Mouse (Mus musculus): ENCODE data around the gene Brix1. TPM values are rescaled to one million over a fixed set of nuclear protein-coding genes. Genes with fewer than 3 reads are reported as not detected.

Gene Brix1
- polyA plus RNA-seq, 1 experiment from 2014 or later = 107 TPM

DNA sequence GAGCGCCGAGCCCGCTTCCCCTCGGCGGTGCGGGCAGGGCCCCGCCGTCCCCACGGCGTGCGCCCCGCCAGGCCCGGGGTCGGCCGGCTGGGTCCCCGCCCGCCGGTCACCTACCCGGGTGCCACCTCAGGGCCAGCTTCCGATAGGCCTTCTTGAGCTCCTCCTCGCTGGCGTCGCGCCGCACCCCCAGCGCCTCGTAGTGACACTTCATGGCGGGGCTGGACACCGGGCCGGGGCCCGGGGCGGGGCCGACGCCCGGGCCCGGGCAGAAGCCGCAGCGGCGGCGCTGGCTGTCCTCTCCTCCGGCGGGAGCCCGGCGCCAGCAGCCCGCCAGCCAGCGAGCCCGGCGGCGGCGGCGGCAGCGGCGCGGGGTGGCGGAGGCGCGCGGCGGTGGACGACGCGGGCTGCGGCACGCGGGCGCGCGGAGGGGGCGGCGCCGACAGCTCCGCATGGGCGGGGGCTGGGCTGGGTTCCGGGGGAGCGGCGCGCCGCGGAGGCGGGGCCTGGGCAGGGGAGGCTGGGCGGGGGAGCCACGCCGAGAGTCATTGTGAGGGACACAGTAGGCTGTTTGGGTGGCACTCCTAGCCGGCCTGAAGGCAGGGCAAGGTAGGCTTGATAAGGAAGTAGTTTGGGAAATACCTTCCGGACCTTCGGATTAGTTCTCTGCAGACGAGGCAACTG lies 15.5 kb downstream of the Brix1 start, which contains the start of gene Dnajc21:
Gene Dnajc21 (minus strand): TSS at position 366 of the 681 bp plus-strand sequence.
- peak within 1 kb of the TSS; percentile 66 for H3K27ac ChIP-seq (ENCODE audit: low read length)
- WGBS = under 1% methylated on average over 85 of the region's 87 CpGs

GRCm38 (mm10) chr15:10469641-10470150 lies 16.1 kb downstream of the Brix1 start:
- H3K27me3 ChIP-seq (ENCODE audit: control insufficient read depth, insufficient read depth, low read length) = no peaks in the 10 kb centered on the region
- no peak for ATAC-seq (ENCODE audit: insufficient number of reproducible peaks, insufficient read depth, low FRiP score, low read depth)
- no peaks in the 10 kb centered on the region for H3K9me3 ChIP-seq (ENCODE audit: control insufficient read depth, low read depth, low read length)
- peak overlapping the region; percentile 82 for H3K9ac ChIP-seq (replicated peaks; ENCODE audit: low read depth, low read length)
- peak overlapping the region; percentile 77 for H3K4me3 ChIP-seq (ENCODE audit: low read depth, low read length)
- H3K27ac ChIP-seq (ENCODE audit: low read length) = peak overlapping the region; percentile 66
- H3K36me3 ChIP-seq (ENCODE audit: control insufficient read depth, insufficient read depth, low read length) = no peaks in the 10 kb centered on the region
- 0 out of 2 replicates have a peak, but pooled peaks cover 3% of the 10 kb centered on the region for H3K4me1 ChIP-seq (ENCODE audit: control insufficient read depth, insufficient read depth, low read length)
- WGBS = under 1% methylated on average over 40 of the region's 40 CpGs
- peak overlapping the region; percentile 69 for H3K4me2 ChIP-seq (replicated peaks; ENCODE audit: low read depth, low read length)

More for the DNA sequence above, 15.5 kb downstream of the Brix1 start, which contains the start of gene Dnajc21:
- Histone ChIP-seq H3K27me3 (ENCODE audit: control insufficient read depth, insufficient read depth, low read length) (no peaks in the 10 kb centered on the region), H3K4me2 (replicated peaks; ENCODE audit: low read depth, low read length) (peak within 1 kb of the TSS; percentile 69), H3K4me3 (ENCODE audit: low read depth, low read length) (peak within 1 kb of the TSS; percentile 77), H3K9ac (replicated peaks; ENCODE audit: low read depth, low read length) (peak within 1 kb of the TSS; percentile 82), H3K9me3 (ENCODE audit: control insufficient read depth, low read depth, low read length) (no peaks in the 10 kb centered on the region), H3K36me3 (ENCODE audit: control insufficient read depth, insufficient read depth, low read length) (peaks cover 3% of the 10 kb centered on the region; the same call in 1 of the 2 replicates), H3K4me1 (ENCODE audit: control insufficient read depth, insufficient read depth, low read length) (0 out of 2 replicates have a peak, but pooled peaks cover 3% of the 10 kb centered on the region)
- ATAC-seq (ENCODE audit: insufficient number of reproducible peaks, insufficient read depth, low FRiP score, low read depth) = peak; percentile 96

DNA sequence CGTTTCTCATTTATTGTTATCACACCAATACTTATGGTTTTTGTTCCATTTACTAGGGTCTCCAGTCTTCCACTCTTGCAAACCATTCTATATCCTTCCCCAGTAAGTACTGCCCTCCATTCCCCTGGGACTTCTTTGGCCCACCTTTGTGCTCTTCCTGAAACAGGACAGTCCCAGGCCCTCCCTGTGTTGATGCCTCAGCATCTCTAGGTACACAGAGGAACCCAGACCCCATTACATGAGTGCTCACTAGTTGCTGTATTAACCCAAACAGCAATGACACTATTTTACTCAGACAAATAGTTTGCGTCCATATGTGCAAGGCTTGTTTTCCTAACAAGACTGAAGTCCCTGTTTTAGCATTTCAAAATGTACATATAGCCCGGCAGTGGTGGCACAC lies 17.0 kb downstream of the Brix1 start:
- 0 out of 2 replicates have a peak, but pooled peaks cover 3% of the 10 kb centered on the region for H3K4me1 ChIP-seq (ENCODE audit: control insufficient read depth, insufficient read depth, low read length)
- H3K9ac ChIP-seq (replicated peaks; ENCODE audit: low read depth, low read length) = no peak overlapping the region
- H3K27me3 ChIP-seq (ENCODE audit: control insufficient read depth, insufficient read depth, low read length) = no peaks in the 10 kb centered on the region
- WGBS = 76% methylated on average over 3 of the region's 3 CpGs
- H3K27ac ChIP-seq (ENCODE audit: low read length) = no peak overlapping the region
- H3K4me3 ChIP-seq (ENCODE audit: low read depth, low read length) = no peak overlapping the region
- H3K4me2 ChIP-seq (replicated peaks; ENCODE audit: low read depth, low read length) = no peak overlapping the region; the same call in 1 of the 2 replicates
- H3K36me3 ChIP-seq (ENCODE audit: control insufficient read depth, insufficient read depth, low read length) = no peaks in the 10 kb centered on the region
- ATAC-seq (ENCODE audit: insufficient number of reproducible peaks, insufficient read depth, low FRiP score, low read depth) = no peak
- no peaks in the 10 kb centered on the region for H3K9me3 ChIP-seq (ENCODE audit: control insufficient read depth, low read depth, low read length)

- no peak overlapping the region for H3K4me2 ChIP-seq (replicated peaks; ENCODE audit: low read depth, low read length)
- 85% methylated on average over 3 of the region's 3 CpGs for WGBS
- no peak overlapping the region for H3K27ac ChIP-seq (ENCODE audit: low read length)
- H3K36me3 ChIP-seq (ENCODE audit: control insufficient read depth, insufficient read depth, low read length) = peaks cover 10% of the 10 kb centered on the region
- H3K9me3 ChIP-seq (ENCODE audit: control insufficient read depth, low read depth, low read length) = no peaks in the 10 kb centered on the region
- H3K4me3 ChIP-seq (ENCODE audit: low read depth, low read length) = no peak overlapping the region
- 0 out of 2 replicates have a peak, but pooled peaks cover 3% of the 10 kb centered on the region for H3K4me1 ChIP-seq (ENCODE audit: control insufficient read depth, insufficient read depth, low read length)
- no peak for ATAC-seq (ENCODE audit: insufficient number of reproducible peaks, insufficient read depth, low FRiP score, low read depth)
- no peaks in the 10 kb centered on the region for H3K27me3 ChIP-seq (ENCODE audit: control insufficient read depth, insufficient read depth, low read length)
- H3K9ac ChIP-seq (replicated peaks; ENCODE audit: low read depth, low read length) = no peak overlapping the region
Observed at GRCm38 (mm10) chr15:10464678-10465077, 21.1 kb downstream of the Brix1 start.

DNA sequence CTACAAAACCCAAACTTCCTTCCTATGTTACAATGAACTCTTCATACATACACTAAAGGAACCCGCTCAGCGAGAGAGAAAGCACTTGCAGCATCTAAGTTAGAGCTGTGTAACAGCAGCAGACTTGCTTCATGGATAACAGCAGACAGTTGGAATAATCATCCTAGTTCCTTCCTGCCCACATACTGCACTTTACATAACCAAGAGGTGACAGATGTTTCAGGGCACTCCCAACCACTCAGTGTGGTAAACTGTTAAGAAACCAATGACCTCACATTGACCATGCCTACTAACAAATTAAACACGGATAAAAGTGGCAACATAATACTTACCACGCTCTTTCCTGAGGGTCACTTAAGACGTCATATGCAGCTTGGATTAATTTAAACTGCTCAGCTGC lies 22.2 kb downstream of the Brix1 start:
- Histone ChIP-seq H3K27me3 (ENCODE audit: control insufficient read depth, insufficient read depth, low read length) (no peaks in the 10 kb centered on the region), H3K4me2 (replicated peaks; ENCODE audit: low read depth, low read length) (no peak overlapping the region), H3K4me1 (ENCODE audit: control insufficient read depth, insufficient read depth, low read length) (0 out of 2 replicates have a peak, but pooled peaks cover 3% of the 10 kb centered on the region), H3K9ac (replicated peaks; ENCODE audit: low read depth, low read length) (no peak overlapping the region), H3K36me3 (ENCODE audit: control insufficient read depth, insufficient read depth, low read length) (peaks cover 15% of the 10 kb centered on the region), H3K9me3 (ENCODE audit: control insufficient read depth, low read depth, low read length) (no peaks in the 10 kb centered on the region), H3K4me3 (ENCODE audit: low read depth, low read length) (no peak overlapping the region), H3K27ac (ENCODE audit: low read length) (no peak overlapping the region)
- ATAC-seq (ENCODE audit: insufficient number of reproducible peaks, insufficient read depth, low FRiP score, low read depth) = no peak
- 70% methylated on average over 5 of the region's 5 CpGs for WGBS

DNA sequence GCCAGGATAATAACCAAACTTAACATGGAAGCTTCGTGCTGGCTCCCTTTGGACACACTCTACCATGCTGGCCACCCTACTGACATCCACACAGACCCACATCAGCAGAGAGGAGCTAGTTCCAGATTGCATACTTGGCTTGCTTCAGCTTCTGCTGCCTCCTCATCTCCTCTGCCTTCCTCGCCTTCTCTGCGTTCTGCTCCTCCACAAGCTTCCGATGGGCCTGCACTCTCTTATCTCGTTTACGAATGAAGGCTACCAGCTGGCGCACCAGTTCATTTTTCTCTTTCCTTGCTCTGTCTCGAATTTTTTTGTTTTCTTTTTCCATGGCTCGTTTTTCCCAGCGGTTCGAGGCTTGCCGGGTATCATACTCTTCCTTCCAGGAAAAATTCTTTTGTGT lies 24.8 kb downstream of the Brix1 start:
- Histone ChIP-seq H3K9me3 (ENCODE audit: control insufficient read depth, low read depth, low read length) (no peaks in the 10 kb centered on the region), H3K4me1 (ENCODE audit: control insufficient read depth, insufficient read depth, low read length) (no peaks in the 10 kb centered on the region), H3K36me3 (ENCODE audit: control insufficient read depth, insufficient read depth, low read length) (peaks cover 18% of the 10 kb centered on the region), H3K4me2 (replicated peaks; ENCODE audit: low read depth, low read length) (no peak overlapping the region), H3K27ac (ENCODE audit: low read length) (no peak overlapping the region), H3K4me3 (ENCODE audit: low read depth, low read length) (no peak overlapping the region), H3K27me3 (ENCODE audit: control insufficient read depth, insufficient read depth, low read length) (no peaks in the 10 kb centered on the region), H3K9ac (replicated peaks; ENCODE audit: low read depth, low read length) (no peak overlapping the region)
- ATAC-seq (ENCODE audit: insufficient number of reproducible peaks, insufficient read depth, low FRiP score, low read depth) = no peak
- 76% methylated on average over 12 of the region's 12 CpGs for WGBS

DNA sequence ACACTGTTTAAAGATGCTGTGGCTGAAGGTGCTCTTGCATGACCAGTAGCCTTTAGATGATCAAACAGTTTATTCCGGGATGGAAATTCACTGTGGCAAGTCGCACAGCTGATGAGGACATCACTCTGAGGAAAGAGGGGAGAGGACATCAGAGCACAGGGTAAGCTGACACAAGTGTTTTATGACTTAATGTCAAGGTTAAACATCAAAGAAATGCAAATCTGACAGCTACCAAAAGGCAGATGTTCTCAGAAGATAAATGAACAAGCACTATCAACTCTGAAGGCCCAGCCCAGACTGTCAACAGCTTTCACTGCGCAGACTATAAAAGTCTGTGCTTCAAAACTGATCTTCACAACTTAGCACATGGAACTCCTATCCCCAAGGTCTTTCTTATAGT lies 38.6 kb downstream of the Brix1 start:
- H3K27ac ChIP-seq (ENCODE audit: low read length) = no peak overlapping the region
- no peaks in the 10 kb centered on the region for H3K4me1 ChIP-seq (ENCODE audit: control insufficient read depth, insufficient read depth, low read length)
- no peak for ATAC-seq (ENCODE audit: insufficient number of reproducible peaks, insufficient read depth, low FRiP score, low read depth)
- no peaks in the 10 kb centered on the region for H3K27me3 ChIP-seq (ENCODE audit: control insufficient read depth, insufficient read depth, low read length)
- peaks cover 18% of the 10 kb centered on the region for H3K36me3 ChIP-seq (ENCODE audit: control insufficient read depth, insufficient read depth, low read length)
- no peaks in the 10 kb centered on the region for H3K9me3 ChIP-seq (ENCODE audit: control insufficient read depth, low read depth, low read length)
- 88% methylated on average over 3 of the region's 3 CpGs for WGBS
- H3K4me3 ChIP-seq (ENCODE audit: low read depth, low read length) = no peak overlapping the region
- H3K9ac ChIP-seq (replicated peaks; ENCODE audit: low read depth, low read length) = no peak overlapping the region
- no peak overlapping the region for H3K4me2 ChIP-seq (replicated peaks; ENCODE audit: low read depth, low read length)

DNA sequence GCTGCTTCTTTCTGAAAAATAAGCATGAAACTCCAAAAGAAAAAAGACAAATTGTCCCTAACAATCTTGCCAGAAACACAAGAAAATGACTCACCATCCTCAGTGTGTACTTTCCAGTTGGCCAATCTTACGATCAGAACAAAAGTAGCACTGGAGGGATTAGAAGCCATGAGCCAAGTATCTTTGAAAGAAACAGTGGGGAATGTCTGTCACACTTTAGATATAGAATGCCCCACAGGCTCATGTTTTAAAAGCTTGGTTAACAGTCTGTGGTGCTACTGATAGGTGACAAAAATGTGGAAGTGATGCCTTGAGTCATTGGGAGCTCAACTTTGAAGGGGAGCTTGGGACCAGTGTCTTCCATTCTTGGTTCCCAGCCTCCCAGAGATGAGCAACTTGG lies 43.5 kb downstream of the Brix1 start:
- H3K27me3 ChIP-seq (ENCODE audit: control insufficient read depth, insufficient read depth, low read length) = no peaks in the 10 kb centered on the region
- H3K9ac ChIP-seq (replicated peaks; ENCODE audit: low read depth, low read length) = no peak overlapping the region
- H3K4me3 ChIP-seq (ENCODE audit: low read depth, low read length) = no peak overlapping the region
- no peak overlapping the region for H3K4me2 ChIP-seq (replicated peaks; ENCODE audit: low read depth, low read length)
- 80% methylated on average over 1 of the region's 1 CpGs for WGBS
- peaks cover 12% of the 10 kb centered on the region; the same call in 1 of the 2 replicates for H3K36me3 ChIP-seq (ENCODE audit: control insufficient read depth, insufficient read depth, low read length)
- H3K9me3 ChIP-seq (ENCODE audit: control insufficient read depth, low read depth, low read length) = no peaks in the 10 kb centered on the region
- H3K27ac ChIP-seq (ENCODE audit: low read length) = no peak overlapping the region
- ATAC-seq (ENCODE audit: insufficient number of reproducible peaks, insufficient read depth, low FRiP score, low read depth) = no peak
- no peaks in the 10 kb centered on the region for H3K4me1 ChIP-seq (ENCODE audit: control insufficient read depth, insufficient read depth, low read length)
